Mouse (Mus musculus) megakaryocyte-erythroid progenitor cell, adult 5-6 weeks (primary cell): Measurements from ENCODE around the gene Tmem63c. TPM values are rescaled to one million over a fixed set of nuclear protein-coding genes. Genes with fewer than 3 reads are reported as not detected.

ENCODE experiments used
- ATAC-seq: replicated peaks from 2 replicates; pipeline ENCODE4 v1.8.0; 2016; ENCODE audit warnings: mild to moderate bottlenecking, inconsistent platforms; ENCODE audit not compliant: severe bottlenecking, poor library complexity, low FRiP score, low TSS enrichment
- total RNA-seq, 2 experiments: library from RNA; stranded (forward) in 1 of 2; stranded (reverse) in 1 of 2; fragments of 200-1000, 215-1000 nt in 1 of 2; fragments of >200 nt in 1 of 2; fragmentation: Nextera tagmentation in 1 of 2; gene quantifications; 2 replicates each; pipeline ENCODE4 v1.2.3; 2014 to 2017

Gene Tmem63c
- total RNA-seq (2014; fragmentation: Nextera tagmentation) (not detected in 2 replicates), total RNA-seq (2017) (not detected in 2 replicates)

DNA sequence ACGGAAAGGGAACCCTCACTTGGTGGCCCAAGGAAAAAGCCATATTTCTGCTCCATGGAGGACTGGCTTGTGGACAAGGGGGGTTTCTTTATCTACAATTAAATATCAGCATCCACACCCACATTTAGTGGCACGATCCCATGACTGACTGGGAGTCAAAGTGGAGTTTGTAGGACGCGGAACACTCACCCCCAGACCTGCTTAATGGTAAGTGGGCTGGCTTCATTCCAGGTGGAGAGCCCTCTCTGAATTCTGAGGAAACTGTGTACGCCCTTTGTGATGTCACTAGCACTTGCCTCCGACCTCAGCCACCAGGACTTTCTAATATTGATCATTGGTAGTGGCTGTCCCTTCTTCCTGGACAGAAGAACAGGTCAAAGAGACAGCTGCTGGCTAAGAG is at the start of gene Tmem63c:
Gene Tmem63c, plus strand, starts transcription at position 301 of the 400 bp plus-strand sequence.
- ATAC-seq: no peak

DNA sequence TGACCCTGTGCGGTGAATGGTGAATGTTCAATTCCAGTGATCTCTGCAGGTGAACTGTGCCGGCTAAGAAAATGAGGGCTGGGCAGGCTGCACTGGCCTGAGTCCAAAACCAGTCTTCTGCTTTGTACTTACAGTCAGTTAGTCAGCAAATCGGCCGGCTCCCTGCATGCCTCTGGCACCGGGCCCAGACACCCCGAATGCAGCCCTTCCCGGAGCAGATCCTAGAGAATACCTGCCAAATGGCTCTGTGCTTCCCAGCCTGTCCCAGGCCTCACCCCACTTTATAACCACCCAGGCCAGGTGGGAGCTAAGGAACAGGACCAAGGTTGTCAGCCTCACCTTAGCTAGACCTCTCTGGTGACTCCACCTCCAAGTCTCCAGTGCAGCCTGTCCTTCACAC is 47.9 kb upstream of the Tmem63c start:
- ATAC-seq: 0 out of 2 replicates have a peak, but pooled peaks have one; percentile 19

DNA sequence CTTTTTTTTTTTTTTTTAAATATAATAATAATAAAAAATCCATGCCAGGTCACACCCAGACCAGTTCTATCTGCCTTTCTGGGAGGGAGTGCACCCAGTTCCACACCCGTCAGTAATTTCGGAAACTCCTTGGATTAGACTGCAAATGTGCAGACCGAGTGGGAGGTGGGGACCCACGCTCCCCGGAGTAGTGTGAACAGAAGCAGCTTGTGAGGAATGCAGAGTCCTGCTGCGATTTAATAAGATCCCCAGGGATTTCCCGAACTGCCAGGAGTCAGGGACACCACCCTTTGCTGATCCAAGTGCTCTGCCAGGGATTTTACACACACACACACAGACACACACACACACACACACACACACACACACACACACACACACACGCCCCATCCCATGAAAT is 47.4 kb upstream of the Tmem63c start:
- ATAC-seq: no peak

DNA sequence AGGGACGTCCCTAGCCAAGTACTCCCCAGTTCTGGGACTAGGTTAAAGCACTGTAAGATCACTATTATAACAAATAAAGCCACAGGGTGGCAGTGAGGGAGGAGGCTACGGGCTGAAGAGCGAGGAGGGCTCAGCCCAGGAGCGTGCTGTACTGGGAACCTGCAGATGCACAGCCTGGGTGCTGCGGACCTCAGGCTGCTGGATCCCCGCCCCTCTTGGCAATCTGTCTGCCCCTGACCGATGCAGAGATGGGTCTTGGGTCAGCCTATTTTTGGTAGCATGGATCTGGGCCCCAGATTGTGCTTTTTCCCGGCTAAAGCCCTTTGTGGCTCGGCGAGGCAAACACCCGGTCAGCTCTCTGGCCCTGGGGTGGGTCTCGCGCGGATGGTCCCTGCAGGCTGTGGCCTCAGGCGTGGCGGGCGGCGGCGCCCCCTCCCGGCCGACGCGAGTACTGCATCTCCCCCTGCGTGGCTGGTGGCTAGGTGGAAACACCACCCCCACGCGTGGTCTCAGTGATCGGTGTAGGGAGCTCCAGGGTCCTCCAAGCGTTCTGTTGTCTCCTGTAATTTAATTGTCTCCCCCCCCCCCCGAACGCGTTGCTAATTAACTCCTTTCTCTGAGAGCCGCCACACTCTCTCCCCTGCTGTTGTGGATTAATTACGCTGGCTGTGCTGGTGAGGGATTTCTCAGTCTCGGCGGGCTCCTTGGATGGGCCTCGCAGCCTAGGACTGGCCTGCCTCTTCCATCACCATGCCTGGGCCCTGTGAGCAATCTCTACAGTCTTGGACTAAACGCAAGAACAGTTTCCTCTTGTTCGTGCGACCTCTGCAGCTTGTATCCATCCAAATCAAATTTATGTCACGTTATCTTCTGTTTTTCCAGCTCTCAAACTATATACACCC is 46.5 kb upstream of the Tmem63c start:
- peak; percentile 64 for ATAC-seq

DNA sequence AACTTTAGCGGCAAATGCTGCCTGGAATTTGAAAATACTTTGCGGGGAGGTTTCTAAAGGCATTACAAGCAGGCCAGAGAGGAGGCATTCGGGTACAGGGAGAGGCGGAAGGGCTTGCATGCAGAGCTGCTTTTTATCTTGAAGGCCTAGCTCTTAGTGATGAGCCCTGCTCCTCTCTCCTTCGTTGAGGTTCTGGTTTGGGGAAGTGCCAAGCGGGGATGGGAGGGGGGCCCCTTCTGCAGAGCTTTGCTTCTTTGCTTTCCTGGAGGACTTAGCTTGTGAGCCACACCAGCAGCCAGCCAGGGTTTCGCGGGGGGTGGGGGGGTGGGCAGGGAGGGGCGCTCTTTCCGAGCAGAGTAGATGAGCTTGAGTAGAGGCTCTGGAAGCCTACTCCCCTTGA is 45.4 kb upstream of the Tmem63c start:
- ATAC-seq: no peak

DNA sequence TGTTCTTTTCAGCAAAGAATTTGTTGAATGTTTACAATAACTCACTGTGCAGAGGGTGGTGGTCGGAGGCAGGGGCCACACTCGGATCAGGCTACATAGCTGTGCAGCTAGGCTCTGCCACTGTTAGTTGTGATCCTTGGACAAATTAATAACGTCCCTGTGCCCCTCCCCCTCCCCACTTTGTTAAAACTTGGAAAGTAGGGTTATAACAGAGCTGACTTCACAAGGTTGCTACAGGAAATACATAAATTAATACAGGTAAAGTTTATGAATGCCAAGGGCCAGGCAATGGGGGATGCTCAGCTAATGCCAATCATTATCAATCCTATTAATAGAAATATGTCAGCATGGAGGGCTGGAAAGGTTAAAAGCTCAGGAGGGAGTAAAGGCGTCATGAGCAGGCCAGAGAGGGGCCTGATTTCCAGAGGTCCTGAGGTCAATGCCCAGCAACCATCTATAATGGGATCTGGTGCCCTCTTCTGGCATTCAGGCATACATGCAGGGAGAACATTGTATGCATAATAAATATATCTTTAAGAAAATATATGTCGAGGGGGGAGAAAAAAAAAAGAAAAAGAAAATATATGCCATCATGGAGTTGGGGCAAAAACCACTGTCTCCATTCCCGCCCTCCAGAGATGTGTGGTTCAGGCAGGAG is 44.5 kb upstream of the Tmem63c start:
- no peak for ATAC-seq

DNA sequence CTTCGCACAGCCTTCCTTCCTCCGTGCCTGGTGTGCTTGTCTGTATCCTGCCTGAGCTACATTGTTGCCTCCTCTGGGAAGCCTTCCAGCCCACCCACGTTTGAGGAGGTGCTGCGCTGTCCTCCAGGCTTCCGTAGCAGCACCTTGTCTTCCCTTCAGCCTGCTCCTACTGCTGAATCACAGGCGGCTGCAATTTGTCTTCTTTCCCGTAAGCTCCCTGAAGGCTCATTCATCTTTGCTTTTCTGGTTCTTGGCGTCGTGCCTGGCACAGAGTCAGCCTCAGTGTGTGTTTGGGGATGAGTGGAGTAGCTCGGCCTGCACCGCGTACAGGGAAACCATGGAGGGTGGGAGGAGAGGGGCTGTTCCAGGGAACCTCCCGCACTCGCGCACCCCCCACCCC is 43.3 kb upstream of the Tmem63c start:
- no peak for ATAC-seq

DNA sequence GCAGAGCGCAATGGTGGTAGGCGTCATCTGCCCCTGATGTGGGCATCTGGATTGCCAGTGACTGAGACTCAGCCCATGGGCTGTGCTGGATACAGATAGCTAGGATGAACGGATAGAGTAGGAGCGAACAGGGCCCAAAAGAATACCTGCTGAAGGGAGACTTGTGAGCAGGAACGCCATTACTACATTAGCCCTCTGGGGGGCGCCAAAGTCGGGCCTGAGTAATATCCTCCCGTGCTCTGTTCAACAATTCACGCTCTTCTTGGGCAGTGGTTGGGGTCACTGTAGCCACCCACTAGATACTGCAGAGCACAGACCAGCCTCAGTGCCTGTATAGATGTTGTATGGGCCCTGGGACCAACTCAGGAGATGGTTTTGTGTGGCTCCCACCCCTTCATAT is 40.0 kb upstream of the Tmem63c start:
- 0 out of 2 replicates have a peak, but pooled peaks have one; percentile 38 for ATAC-seq

DNA sequence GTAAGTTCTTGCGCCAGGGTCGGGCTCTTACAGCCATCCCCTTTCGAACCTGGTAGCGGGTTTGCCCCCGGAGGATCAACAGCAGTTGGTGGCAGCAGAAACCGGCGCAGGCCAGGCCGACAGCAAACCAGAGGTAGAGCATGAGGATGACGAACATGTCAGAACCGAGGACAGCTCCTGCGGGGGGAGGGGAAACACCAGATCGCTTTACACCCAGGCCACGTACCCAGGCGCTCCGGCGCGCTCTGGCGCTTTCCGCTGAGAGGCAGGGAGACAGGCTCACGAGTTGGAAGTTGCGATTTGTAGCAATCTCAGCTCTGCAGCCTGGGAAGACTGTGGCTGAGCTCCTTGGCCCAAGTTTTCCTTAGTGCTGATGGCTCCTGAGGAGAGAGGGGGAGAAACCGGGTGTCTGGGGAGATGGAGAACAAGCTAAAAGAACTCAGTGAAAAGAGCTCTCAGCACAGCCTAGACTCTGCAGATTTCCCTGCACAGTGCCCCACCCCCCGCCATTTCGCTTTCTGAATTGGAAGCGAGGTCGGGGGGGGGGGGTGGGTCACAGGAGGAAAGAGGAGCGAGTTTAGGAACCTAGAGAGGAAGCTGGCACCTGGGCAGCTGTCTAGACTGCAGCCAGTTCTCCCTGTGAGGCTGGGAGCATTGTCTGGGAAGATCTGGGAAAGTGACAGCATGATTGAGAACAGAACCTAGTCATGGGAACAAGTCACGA is 37.5 kb upstream of the Tmem63c start:
- peak; percentile 80 for ATAC-seq

DNA sequence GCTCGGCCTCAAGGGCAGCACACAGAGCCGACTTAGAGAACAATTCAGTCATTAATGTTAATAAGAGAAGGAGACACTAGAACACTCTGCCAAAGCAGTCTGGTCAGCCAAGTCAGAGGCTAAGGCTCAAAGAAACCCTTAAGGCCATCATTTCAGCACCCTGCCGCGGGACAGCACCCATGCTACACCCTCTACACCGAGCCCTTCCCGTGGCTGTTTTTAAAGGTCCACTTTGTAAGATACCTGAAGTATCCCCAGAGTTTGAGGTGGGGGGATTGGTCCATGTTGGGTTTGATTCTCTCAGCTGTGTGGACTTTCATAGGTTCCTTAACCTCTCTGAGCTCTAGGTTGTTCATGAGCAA is 37.0 kb upstream of the Tmem63c start:
- peak; percentile 62 for ATAC-seq

DNA sequence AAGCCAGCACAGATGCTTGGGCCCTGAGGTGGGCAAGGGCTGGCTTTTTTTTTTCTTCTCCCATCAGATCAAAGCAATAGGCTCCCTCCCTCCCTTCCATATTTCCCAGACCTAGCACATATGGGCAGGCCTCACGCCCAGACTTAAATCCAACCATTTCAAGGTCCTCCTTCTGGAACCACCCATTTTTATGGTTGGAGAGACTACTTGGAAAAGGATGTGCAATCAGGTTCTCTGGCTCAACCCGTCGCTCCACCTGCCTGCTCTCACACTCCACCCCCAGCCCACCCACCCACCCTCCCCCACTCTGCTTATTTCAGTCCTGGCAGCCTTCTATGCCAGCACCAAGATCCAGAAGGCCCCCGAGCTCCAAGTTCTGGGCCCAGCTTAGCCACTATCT is 34.6 kb upstream of the Tmem63c start:
- no peak for ATAC-seq

DNA sequence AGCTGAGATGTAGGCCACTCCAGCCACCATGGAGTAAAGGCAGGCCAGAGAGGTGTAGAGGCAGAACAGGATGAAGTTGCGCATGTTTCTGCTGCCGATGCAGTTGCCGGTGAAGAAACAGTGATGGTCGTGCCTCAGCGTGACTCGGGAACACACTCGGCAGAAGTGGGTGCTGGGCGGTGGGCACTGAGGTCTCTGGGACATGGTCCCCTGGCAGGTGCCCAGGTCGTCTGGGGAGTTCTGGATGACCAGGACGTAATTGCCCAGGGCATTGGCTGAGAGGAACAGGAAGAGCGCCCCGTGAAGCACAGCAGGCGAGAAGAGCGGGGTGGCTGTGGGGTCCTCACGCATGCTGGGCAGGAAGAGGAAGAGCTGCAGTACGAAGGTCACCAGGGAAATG is 32.9 kb upstream of the Tmem63c start:
- no peak for ATAC-seq

DNA sequence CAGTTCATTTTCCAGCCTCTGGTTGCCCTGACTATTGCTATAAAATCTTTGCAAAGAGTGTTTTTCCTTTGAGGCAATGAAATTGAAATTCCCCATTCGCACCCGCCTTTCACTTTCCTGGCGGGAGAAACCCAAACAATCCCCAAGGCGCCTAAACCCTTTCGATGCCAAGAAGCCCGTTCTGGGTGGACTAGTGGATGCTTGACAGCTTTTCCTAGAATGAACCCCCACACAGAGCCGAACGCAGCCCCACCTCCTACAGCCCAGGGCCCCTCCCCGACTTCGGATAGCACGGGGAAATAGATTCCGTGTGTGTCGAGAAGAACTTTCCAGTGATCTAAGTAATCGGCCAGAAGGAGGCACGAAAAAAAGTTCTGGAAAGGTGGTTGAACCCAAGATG is 31.8 kb upstream of the Tmem63c start:
- no peak for ATAC-seq

DNA sequence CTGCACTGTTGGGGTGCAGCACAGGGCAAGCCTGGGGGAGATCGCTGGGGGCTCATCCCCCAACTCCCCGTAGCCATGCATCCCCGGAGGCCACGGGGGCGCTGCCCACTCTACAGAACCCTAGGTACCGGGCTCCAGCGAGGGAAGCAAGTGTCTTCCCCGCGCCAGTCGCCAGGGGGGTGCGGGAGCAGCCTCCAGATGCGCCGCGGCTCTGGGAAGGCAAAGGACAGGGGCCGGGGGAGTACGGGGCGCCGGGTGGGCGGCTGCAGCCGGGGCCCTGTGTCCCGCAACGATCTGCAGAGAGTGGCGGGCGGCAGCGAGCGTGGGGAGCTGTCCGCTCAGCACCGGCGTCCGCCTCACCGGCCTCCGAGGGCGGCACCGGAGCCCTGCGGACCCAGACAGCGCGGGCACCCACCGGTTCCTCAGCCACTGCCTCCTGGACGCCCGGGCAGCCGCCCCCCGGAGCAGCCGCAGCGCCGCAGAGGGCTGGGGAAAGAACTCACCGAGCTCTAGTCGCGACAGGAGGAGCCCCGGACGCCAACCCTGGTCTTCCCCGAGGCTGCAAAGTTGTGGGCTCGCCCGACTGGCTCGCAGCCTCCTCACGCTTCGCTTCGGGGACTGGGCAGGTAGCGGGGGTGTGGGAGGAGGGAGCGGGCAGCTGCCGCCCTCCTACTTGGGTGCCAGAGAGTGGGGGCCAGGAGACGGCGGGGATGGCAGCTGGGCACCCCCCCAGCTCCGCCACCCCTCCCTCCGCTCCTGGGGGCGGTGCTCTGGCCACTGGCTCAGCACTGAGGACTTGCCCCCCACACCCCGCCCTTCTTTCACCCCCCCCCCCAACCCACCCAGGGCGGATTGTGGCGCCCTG is 31.0 kb upstream of the Tmem63c start, which contains the start of gene Zdhhc22:
Gene Zdhhc22, minus strand, starts transcription at position 541 of the 865 bp plus-strand sequence.
- ATAC-seq: peak; percentile 48

DNA sequence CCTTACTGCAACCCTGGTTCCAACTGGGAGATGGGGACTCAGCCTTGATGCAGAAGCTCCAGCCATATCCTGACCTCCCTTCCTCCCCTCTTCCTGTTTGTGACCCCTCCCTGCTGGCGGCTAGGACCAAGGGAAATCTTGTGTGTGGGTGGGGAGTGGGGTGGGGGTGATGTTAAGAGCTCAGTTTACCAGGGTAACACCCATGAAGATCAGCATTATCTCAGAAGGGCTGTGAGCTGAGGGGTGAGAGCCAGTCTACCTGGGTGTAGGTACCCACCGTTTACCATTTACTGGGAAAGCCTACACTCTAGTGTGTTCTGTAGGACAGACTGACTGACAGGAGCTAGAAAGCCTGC is 30.4 kb upstream of the Tmem63c start:
- ATAC-seq: no peak

DNA sequence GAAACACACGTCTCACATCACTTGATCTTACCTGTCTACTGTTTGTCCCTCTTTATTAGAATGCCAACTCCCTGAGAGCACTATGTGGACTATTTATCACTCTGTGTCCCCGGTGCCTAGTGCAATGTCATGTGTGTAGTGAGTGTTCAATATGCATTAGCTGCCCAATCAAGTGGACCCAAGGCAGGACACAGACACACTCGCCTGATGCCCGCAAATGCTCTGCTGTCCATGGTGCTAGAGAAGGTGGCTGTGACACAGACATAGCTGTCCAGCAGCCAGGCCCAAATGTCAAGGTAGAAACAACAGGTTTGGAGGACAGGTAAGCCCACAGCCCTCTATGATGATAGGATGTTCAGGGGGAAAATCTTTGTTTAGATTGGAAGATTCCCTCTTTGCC is 27.0 kb upstream of the Tmem63c start:
- no peak for ATAC-seq

DNA sequence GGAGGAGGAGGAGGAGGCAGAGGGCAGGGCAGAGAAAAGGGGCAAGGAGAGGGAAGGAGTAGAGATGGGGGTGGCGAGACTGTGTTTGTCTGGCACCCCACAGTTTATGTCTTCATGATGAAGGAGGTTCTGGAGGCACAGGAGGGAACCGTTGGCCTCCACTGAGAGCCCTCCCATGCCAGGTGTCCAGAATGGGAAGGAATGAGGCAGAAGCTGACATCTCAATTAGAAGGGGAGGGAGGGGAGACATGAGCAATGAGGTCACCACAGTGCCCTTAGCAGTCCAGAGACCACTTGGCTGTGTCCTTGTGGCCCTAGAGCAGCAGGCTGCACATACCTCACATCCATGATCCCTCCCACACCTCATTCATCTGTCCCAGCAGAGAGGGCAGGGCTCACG is 26.4 kb upstream of the Tmem63c start:
- no peak for ATAC-seq

DNA sequence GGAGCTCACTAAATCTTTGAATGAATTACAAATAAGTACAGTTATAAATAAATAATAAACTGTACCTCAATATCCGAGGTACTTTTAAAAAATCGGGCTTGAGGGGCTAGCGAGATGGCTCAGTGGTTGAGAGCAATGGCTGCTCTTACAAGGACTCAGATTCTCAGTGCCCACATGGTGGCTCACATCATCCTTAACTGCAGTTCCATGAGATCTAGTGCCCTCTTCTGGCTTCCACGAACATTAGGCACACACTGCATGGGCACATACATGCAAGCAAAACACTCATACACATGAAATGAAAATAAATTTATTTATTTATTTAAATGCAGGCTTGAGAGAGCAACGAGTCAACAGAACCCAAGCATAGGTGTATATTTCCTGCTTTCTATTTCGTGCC is 25.2 kb upstream of the Tmem63c start:
- ATAC-seq: no peak

DNA sequence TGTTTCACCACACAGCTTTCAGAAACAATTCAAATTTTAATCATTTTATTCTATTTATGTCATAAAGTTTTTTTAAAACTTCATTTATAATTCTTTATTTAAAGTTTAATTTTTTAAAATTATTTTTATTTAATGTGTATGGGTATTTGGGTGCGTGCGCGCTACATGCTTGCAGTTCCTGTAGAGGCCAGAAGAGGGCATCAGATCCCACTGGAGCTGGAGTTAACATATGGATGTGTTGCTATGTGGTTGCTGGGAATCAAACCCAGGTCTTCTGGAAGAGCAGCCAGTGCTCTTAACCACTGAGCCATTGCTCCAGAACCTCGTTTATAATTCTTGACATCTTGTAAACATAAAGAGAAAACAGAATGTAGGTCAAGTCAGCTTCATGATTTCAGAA is 22.4 kb upstream of the Tmem63c start:
- ATAC-seq: no peak
